Mouse (Mus musculus) testis, postnatal 14 days (tissue): Measurements from ENCODE around the gene Trpv4.
A peak's percentile ranks its signal among the peaks of the same experiment; 100 is the strongest.

Experiments used
- DNase-seq: peaks from one replicate; pipeline ENCODE4 v3.0.0; 2021; ENCODE audit warnings: low spot score

Gene Trpv4

DNA sequence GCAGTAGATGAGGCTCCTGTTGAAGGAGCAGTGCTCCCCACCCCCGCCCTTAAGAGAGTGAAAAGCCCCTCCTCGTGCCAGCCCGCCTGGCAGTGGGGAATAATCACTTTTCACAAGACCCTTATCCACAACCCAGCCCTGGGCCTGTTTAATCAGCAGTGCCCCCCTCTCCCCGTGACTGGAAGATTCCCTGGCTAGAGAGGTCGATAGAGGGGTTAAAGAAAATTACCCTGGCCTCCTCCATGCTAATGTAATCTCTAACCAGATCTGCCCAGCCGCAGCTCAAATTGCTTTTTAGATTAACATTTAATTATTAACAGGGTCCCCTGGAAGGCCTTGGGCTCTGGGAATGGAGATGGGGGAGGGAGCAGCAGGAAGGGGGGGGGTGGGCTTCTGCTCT, 69.2 kb downstream of the Trpv4 start:
- no peak for DNase-seq

DNA sequence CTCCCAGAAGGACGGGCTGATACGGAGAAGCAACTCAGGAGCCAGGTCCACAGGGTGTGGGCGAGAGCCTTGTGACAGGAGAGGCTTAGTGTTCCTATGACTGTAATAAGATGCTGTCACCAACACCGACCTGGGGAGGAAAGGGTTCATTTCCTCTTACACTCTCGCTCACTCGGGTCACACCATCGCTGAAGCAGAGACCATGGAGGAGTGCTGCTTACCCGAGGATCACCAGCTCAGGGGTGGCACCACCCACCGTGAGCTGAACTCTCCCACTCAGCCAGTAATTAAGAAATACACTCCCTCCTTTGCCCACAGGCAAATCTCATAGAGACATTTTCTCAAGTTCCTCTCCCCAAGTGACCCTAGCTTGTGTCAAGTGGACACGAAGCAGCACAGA, 69.8 kb downstream of the Trpv4 start:
- no peak for DNase-seq

DNA sequence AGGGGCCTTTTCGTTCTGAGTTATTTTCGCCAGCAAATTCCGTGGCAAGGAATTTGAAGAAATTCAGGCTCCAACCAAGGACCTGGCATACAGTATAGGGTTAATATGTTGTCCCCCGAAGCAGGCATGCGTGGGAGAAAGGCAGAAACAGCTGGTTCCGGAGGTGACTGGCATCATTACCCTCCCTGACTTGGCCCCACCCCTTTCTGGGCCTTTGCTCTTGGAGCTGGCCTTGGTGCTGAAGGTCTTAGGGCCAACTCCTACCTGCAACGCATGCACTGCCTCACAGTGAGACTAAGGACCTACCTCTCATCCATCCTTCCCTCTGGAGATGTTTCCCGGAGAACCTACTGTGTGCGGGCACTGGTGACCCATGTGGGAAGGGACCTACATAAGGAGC, 70.3 kb downstream of the Trpv4 start:
- DNase-seq = peak; percentile 65

DNA sequence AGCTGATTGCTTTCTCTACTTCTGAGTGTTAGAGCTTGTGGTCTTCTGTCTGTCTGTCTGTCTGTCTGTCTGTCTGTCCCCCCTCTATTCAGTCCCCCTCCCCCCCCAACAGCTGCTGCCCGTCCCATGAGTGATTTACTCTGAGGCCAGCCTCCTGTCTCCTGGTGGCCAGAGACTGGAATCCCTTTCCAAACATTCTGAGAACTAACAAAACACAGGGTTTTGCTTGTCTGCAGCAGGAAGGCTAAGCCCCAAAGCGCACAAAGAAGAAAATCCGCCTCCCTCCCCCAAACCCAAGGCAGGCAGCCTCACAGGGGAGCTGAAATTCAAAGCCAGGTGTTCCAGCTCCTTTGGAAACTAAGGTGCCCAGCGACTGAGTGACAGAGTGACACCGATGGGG, 72.5 kb downstream of the Trpv4 start:
- DNase-seq = no peak

DNA sequence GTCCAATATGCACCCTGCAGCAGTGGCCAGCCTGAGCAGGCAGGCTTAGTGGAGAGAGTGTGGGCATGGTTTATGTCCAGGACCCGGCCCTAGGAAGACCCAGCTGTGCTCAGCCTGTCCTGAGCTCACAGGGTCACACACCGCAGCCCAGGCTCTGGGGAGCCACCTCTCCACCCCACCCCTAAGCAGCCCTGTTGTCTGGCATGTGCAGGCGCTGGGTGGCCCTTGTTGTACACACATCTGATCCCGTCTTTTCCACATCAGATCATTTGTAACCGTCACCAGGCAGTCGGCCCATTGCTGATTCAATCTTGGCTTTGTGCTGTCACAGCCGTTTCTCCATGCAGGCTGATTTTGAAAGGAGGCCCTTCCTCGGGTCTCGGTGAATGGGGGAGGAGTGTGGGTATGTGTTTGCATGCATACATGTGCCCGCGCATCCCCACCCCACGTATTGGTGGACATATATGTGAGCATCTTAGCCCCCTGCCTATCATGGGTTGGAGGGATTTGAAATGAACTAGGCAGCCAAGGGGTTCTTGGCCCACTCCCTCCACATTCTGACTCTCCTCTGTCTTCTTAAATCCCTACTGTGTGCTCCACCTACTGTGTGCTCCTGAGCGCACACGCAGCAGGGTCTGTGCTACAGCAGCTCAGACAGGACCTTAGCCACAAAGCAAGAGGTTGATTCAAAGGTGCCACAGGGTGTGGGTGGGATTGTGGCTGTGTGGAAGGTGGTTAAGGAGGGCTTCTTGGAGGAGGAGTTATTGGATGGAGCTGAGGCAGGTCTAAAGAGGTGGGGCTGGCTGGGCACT, 73.7 kb downstream of the Trpv4 start:
- DNase-seq = no peak

DNA sequence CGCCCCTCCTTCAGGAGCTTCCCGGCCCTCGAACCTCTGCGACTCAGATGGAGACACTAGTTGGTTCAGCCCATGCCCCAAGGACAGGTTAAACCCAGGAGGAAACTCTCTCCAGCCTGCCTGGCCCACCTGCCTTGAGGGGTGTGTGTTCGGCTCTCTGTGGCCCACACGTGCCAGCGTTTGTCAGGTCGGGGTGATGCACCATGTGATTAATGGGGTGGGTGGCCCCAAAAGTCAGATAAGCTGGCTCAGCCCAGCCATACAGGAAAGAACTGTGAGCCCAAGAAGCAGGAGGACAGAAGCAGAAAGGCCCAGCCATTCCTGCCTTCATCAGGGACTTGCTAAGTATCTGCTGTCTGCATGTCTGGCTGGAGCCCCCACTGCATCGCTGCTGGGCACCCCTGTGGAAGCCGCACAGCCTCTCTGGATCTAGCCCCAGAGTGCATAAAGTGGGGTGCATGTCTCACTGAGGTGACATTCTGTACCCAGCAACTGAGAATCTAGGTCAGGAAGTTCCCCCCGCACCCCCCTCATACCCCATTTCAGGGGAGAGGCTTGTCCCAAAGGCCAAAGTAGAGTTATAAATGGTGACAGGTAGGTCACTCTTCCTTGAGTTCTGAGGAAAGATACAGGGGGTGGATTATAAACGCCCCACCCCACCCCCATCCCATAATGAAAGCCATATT, 74.6 kb downstream of the Trpv4 start:
- no peak for DNase-seq

DNA sequence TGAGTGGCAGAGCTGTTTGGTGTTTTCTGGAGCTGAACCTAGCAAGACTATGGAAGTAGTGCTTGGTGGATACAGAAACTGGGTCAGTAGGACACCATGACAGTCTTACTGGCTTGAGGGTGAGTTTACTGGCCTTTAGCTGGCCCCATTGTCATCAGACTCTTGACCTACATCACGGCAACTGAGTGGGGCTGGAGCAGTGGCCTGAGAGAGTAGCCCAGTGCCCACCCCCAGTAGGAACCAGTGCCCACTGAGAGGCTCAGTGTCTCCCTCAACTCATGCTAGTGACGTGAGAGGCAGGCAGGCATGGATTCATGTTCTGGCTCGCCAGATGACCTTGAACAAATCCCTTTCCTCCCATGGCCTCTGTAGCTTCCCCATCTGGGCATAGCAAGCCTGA, 75.2 kb downstream of the Trpv4 start:
- no peak for DNase-seq

DNA sequence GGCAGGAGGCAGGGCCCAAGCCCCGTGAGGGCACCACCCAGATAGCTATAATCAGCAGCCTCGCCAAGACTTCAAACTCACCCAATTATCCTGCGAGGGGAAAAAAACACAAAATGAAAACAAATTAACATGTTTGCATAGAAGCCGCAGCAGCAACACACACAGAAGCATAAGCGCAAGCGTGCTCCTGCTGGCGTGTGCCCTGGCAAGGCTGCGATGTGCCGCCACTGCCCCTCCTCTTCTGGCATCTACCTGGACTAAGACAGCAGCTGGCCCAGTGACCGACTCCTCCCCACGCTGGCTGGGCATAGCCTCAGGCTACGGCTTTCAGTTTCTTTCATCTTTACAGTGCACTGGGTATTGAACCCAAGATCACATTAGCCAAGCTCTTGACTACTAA, 76.7 kb downstream of the Trpv4 start:
- DNase-seq = no peak

DNA sequence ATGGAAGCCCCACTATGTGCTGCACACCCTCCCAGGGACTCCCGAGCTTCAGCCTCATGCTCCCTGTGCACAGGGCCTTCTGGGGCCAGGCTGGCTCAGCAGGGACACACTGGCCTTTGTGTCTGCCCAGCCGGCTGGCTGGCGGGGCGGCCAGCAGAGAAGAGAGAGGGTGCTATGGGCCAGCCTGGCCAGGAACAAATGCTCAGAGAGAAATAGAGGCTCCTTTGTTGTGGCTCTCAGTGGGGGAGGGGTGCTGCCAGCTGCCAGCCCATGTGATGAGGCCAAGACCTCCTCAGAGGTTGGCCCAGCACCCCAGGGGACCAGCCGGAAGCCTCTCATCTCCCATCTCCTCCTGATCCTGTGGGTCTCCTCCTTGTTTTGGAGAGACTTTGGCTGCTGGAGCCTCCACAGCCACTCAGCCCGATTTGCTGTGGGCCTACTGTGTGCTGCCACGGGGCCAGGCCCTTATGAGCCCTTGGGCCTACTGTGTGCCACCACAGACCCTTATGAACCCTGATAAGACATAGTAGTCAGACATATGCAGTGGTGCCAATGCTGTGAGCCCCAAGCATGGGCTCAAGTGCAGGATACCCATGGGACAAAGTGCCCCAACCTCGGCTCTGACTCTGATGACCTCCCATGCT, 78.4 kb downstream of the Trpv4 start:
- peak; percentile 57 for DNase-seq

DNA sequence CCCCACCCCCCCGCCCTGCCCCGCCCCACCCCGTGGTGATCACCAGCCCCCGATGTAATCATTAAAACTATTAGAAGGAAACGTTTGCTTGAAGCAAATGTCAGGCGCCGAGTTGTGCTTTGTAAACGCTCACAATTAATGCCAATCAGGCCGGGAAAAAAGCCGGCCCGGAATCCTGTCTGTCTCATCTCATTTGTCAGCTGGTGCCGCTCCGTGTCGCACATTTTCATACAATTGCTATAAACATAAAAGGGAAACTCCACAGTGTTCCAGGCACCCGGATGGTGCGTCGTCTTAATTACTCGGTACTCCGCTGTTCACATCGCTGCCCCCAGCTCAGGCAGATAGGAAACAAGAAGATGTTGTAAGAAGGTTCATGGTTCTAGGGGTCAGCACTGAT, 79.9 kb downstream of the Trpv4 start:
- no peak for DNase-seq

DNA sequence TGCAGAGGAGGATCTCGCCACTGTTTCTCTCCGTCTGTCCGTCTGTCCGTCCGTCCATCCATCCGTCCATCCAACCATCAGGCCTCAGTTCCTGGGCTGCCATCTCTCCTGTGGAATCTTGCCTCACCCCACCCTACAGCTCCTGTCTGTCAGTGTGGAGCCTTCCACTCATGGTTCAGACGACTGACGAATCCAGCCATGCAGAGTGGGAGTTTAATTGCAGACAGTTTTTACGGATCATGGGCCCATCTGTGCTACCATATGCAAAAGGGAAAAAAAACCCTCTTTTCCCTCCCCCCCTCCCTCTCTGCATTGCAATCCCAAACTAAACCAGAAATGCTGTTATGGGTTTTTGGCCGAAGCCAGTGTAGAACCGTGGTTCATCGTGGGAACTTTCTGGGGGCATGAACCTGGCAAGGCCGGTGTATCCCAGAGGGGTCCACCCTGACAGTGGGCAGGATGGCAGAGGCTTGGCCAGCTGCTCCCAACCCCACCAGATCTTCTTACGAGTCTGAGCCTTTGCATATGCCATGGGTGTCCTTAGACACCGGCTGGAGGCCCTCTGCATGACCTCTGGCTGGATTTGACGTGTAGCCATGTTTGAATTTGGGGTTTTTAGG, 82.1 kb downstream of the Trpv4 start:
- DNase-seq = no peak

DNA sequence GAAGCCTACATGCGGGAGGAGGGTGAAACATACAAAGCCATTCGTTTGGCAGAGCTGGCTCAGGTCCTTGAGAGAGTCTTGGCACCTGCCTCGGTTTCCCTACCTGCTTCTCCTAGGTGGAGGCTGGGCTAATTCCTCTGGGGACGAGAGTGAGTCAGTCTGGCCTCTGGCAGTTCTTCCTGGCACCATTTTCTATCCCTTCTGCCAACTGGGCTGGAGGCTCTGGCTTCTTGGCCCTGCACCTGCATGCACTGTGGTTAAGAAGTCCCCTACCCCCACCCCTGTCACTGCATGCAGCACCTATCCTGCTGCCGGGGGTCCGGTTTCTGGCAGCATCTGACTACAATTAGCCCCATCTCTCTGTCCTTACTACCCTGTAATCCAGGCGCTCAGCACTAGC, 82.7 kb downstream of the Trpv4 start:
- no peak for DNase-seq

DNA sequence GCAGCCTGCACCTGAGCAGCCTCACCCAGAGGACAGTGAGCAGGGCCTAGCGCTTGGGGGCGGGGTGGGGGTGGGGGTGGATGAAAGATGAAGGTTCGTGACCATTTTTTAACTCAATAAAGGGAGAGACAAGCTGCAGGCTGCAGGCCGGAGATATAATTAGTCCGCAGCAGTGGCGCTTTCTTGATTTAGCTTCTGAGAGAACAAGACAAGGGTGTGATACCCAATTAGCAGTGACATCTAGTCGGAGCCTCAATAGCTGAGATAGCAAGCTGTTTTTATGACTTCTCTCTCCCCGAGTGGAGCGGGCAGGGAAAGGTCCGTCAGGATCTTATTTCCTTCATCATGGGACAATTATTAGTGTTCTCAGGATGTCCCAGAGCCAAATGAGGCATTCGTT, 83.2 kb downstream of the Trpv4 start:
- no peak for DNase-seq

DNA sequence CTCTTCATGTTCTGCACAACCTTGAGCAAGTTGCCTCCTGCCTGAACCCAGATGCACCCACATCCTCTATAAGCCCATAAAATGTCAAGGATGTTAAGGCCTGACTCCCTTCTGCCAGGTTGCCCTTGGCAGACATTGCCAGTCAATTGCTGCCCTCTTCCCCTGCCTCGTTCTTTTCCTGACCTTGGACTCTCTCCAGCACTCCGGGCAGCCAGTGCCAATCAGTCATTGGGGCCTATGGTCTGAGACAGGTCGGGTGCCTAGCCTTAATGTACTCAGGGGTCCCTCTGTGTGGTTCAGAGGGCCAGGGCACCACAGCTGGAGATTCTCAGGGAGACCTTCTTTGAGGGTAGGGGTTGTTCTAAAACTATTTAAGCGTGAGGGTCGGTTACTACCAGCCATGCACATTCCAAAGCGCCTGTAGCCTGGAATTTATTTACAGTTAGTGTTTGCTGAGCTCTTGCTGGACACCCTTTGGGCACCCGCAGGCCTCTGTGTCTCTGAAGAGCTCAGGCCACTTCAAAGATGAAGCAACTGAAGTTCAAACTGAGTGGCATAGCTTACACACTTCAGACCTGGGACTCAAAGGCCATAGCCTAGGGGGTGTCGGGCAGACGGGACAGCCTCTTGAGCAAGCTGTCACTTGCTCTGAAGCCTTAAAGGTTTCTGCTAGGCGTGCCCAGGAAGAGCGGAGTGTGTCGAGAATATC, 84.1 kb downstream of the Trpv4 start:
- peak; percentile 52 for DNase-seq

DNA sequence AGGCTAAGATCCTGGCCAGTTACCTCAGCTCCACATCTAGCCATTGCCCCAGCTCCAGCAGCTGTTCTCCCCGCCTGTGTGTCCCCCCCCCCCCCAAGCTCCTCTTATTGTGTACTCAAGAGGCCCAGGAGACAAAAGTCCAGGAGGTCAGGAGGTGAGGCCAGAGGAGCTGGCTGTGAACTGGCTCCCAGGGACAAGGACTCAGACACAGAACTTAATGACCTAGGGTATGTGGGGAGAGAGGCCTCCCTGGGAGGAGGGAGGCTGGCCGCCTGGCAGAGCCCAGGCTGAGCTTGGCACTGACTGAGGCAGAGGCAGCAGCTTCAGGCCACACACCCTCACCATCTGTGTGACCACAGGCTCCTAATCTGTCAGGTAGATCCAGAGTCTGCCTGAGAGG, 85.2 kb downstream of the Trpv4 start:
- DNase-seq = no peak
